Comparison of ENCODE assay signal across 15 mouse cellular contexts in the genomic region with DNA sequence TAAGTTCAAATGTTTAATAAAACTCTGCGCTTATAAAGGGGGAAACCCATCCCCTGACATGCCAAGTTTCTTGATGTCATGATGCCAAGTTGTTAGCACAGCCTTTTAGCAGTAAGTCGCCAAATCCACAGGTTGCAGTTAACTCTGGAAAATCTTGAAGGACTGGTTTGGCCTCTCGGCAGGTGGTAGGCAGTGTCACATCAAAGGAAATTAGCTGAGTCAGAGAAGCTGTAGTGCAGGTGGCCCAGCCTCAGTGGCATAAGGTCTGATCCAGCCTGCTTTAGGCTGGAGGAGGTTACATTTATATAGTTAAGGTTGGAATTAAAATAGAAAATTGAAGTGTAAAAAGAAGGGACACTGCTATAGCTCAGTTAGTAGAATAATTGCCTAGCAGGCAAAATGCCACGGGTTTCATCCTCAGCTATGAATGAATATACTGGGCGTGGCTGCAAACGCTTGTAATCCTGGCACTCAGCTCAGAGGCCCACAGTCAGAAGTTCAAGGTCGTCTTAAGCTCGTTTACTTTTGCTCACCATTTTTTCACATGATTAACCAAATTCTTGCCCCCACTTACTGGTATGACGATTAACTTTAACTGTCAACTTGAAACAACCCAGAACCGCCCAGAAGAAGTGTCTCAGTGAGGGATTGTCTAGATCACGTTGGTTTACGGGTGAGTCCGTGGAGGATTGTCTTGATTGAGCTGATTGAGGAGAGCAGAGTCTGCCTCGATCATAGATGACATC.
A peak's percentile ranks its signal among the peaks of the same experiment; 100 is the strongest.
DNase-seq lines count a peak whose midpoint lies in the region; ATAC-seq and TF ChIP-seq lines count a peak whose summit lies in the region.
"Had no signal": no experiment of that assay in that cellular context is flagged by ENCODE, and none has a peak within 500 bp of the region (broad histone marks: within the 10 kb centered on the region; RNA-seq: fewer than 3 reads in every experiment).

No protein-coding gene starts in this region.

- H3K9ac ChIP-seq in liver, adult 2 months (ENCODE audit: low read depth, low read length), result no peak overlapping the region
- H3K9ac ChIP-seq in liver, postnatal 0 days (replicated peaks), result no peak overlapping the region
- H3K9ac ChIP-seq in embryonic facial prominence, embryonic 11.5 days (replicated peaks; ENCODE audit: low read length), result no peak overlapping the region
- H3K9ac ChIP-seq in lung, postnatal 0 days (replicated peaks; ENCODE audit: low read depth), result no peak overlapping the region
- H3K9ac ChIP-seq in midbrain, embryonic 15.5 days, result no peak overlapping the region
- H3K9ac ChIP-seq: limb, embryonic 12.5 days; neural tube, embryonic 12.5 days had no signal

- no peak for TF ChIP-seq CTCF in liver, adult 2 months (IDR thresholded peaks at IDR 0.05; ENCODE audit: low read depth, low read length)
- no peak for TF ChIP-seq CTCF in liver, postnatal 0 days (IDR thresholded peaks at IDR 0.05; ENCODE audit: low read depth)
- TF ChIP-seq CTCF in lung, postnatal 0 days (IDR thresholded peaks at IDR 0.05), result no peak

- TF ChIP-seq POLR2A in liver, adult 2 months (IDR thresholded peaks at IDR 0.05; ENCODE audit: extremely low read depth, insufficient read depth, low read length), result no peak

- no peaks in the 10 kb centered on the region for H3K9me3 ChIP-seq in liver, postnatal 0 days (ENCODE audit: low read length)
- H3K9me3 ChIP-seq in embryonic facial prominence, embryonic 11.5 days (replicated peaks; ENCODE audit: control insufficient read depth, low read length), result no peaks in the 10 kb centered on the region
- H3K9me3 ChIP-seq in lung, postnatal 0 days (ENCODE audit: low read length), result no peaks in the 10 kb centered on the region
- H3K9me3 ChIP-seq in forebrain, embryonic 10.5 days, result no peaks in the 10 kb centered on the region
- no peaks in the 10 kb centered on the region for H3K9me3 ChIP-seq in midbrain, embryonic 15.5 days
- H3K9me3 ChIP-seq: limb, embryonic 12.5 days; neural tube, embryonic 12.5 days had no signal

- TF ChIP-seq EP300 in liver, postnatal 0 days (IDR thresholded peaks at IDR 0.05; ENCODE audit: low read depth), result no peak
- TF ChIP-seq EP300 in lung, postnatal 0 days (IDR thresholded peaks at IDR 0.05), result no peak

- H3K79me2 ChIP-seq in liver, adult 2 months (ENCODE audit: control insufficient read depth, insufficient read depth, low read length), result no peaks in the 10 kb centered on the region

- no peak overlapping the region for H3K4me3 ChIP-seq in liver, adult 2 months (ENCODE audit: insufficient read depth, low read depth, low read length)
- H3K4me3 ChIP-seq in liver, postnatal 0 days (ENCODE audit: low read depth, low read length), result no peak overlapping the region
- H3K4me3 ChIP-seq in embryonic facial prominence, embryonic 11.5 days (ENCODE audit: low read depth, low read length), result no peak overlapping the region
- no peak overlapping the region for H3K4me3 ChIP-seq in lung, postnatal 0 days (ENCODE audit: low read depth, low read length)
- H3K4me3 ChIP-seq in forebrain, embryonic 10.5 days, result no peak overlapping the region
- H3K4me3 ChIP-seq in midbrain, embryonic 15.5 days, result no peak overlapping the region
- H3K4me3 ChIP-seq: limb, embryonic 12.5 days; neural tube, embryonic 12.5 days had no signal

- no peaks in the 10 kb centered on the region for H3K27me3 ChIP-seq in liver, adult 2 months (ENCODE audit: control insufficient read depth, insufficient read depth, low read length)
- no peaks in the 10 kb centered on the region for H3K27me3 ChIP-seq in liver, postnatal 0 days (ENCODE audit: insufficient read depth, low read length)
- H3K27me3 ChIP-seq in embryonic facial prominence, embryonic 11.5 days (ENCODE audit: control insufficient read depth, insufficient read depth, low read length), result no peaks in the 10 kb centered on the region
- no peaks in the 10 kb centered on the region for H3K27me3 ChIP-seq in lung, postnatal 0 days (replicated peaks; ENCODE audit: insufficient read depth, low read length)
- no peaks in the 10 kb centered on the region for H3K27me3 ChIP-seq in forebrain, embryonic 10.5 days (ENCODE audit: poor library complexity, severe bottlenecking)
- no peaks in the 10 kb centered on the region for H3K27me3 ChIP-seq in midbrain, embryonic 15.5 days (replicated peaks)
- H3K27me3 ChIP-seq: limb, embryonic 12.5 days; neural tube, embryonic 12.5 days had no signal

- no peaks in the 10 kb centered on the region for H3K36me3 ChIP-seq in liver, adult 2 months (ENCODE audit: control insufficient read depth, insufficient read depth, low read length)
- H3K36me3 ChIP-seq in liver, postnatal 0 days (replicated peaks; ENCODE audit: insufficient read depth, low read length), result no peaks in the 10 kb centered on the region
- no peaks in the 10 kb centered on the region for H3K36me3 ChIP-seq in embryonic facial prominence, embryonic 11.5 days (replicated peaks; ENCODE audit: control insufficient read depth, insufficient read depth, low read depth, low read length)
- H3K36me3 ChIP-seq in lung, postnatal 0 days (ENCODE audit: insufficient read depth, low read length), result no peaks in the 10 kb centered on the region
- H3K36me3 ChIP-seq in forebrain, embryonic 10.5 days (replicated peaks), result no peaks in the 10 kb centered on the region
- H3K36me3 ChIP-seq in midbrain, embryonic 15.5 days (replicated peaks), result no peaks in the 10 kb centered on the region
- H3K36me3 ChIP-seq: limb, embryonic 12.5 days; neural tube, embryonic 12.5 days had no signal

- peak; percentile 1 for DNase-seq in adrenal gland, adult 2 months
- no peak for DNase-seq in adrenal gland, adult 8-10 months
- DNase-seq in liver, adult 2 months (ENCODE audit: extremely low read depth, low read depth, low spot score), result peak; percentile 3
- DNase-seq in liver, postnatal 0 days, result no peak
- peak; percentile 18 for DNase-seq in embryonic facial prominence, embryonic 11.5 days (ENCODE audit: low spot score)
- peak; percentile 51 for DNase-seq in lung, postnatal 0 days (ENCODE audit: low spot score)
- DNase-seq in forebrain, embryonic 10.5 days (ENCODE audit: extremely low spot score, low spot score), result no peak
- DNase-seq: adrenal gland, postnatal 25 days; cerebellum, adult 8-10 months; gastrocnemius, postnatal 25 days; heart, postnatal 10 days; right cerebral cortex, postnatal 14 days had no signal

- no peak overlapping the region for H3K27ac ChIP-seq in liver, adult 2 months (replicated peaks; ENCODE audit: insufficient read depth, low read depth, low read length)
- no peak overlapping the region for H3K27ac ChIP-seq in liver, postnatal 0 days (ENCODE audit: low read depth)
- H3K27ac ChIP-seq in embryonic facial prominence, embryonic 11.5 days (replicated peaks; ENCODE audit: low read depth, low read length), result no peak overlapping the region
- no peak overlapping the region for H3K27ac ChIP-seq in lung, postnatal 0 days (ENCODE audit: low read length)
- H3K27ac ChIP-seq in forebrain, embryonic 10.5 days, result no peak overlapping the region
- no peak overlapping the region for H3K27ac ChIP-seq in midbrain, embryonic 15.5 days
- H3K27ac ChIP-seq: limb, embryonic 12.5 days; neural tube, embryonic 12.5 days had no signal

- ATAC-seq in liver, postnatal 0 days, result no peak
- ATAC-seq in embryonic facial prominence, embryonic 11.5 days (replicated peaks; ENCODE audit: insufficient number of reproducible peaks, low FRiP score, low TSS enrichment, low read depth), result no peak
- peak; percentile 60 for ATAC-seq in lung, postnatal 0 days
- no peak for ATAC-seq in midbrain, embryonic 15.5 days (replicated peaks)

- no peak overlapping the region for H3K4me2 ChIP-seq in liver, postnatal 0 days (ENCODE audit: low read depth, low read length)
- no peak overlapping the region for H3K4me2 ChIP-seq in embryonic facial prominence, embryonic 11.5 days (ENCODE audit: low read depth, low read length)
- H3K4me2 ChIP-seq in lung, postnatal 0 days (replicated peaks; ENCODE audit: low read depth, low read length), result no peak overlapping the region
- H3K4me2 ChIP-seq in midbrain, embryonic 15.5 days, result no peak overlapping the region
- H3K4me2 ChIP-seq: limb, embryonic 12.5 days; neural tube, embryonic 12.5 days had no signal

- no peaks in the 10 kb centered on the region for H3K4me1 ChIP-seq in liver, adult 2 months (ENCODE audit: control insufficient read depth, insufficient read depth, low read length)
- H3K4me1 ChIP-seq in liver, postnatal 0 days (ENCODE audit: insufficient read depth), result no peaks in the 10 kb centered on the region
- H3K4me1 ChIP-seq in embryonic facial prominence, embryonic 11.5 days (ENCODE audit: control insufficient read depth, insufficient read depth, low read length), result no peaks in the 10 kb centered on the region
- no peaks in the 10 kb centered on the region for H3K4me1 ChIP-seq in lung, postnatal 0 days (ENCODE audit: insufficient read depth, low read depth, low read length)
- no peaks in the 10 kb centered on the region for H3K4me1 ChIP-seq in forebrain, embryonic 10.5 days
- H3K4me1 ChIP-seq in midbrain, embryonic 15.5 days, result no peaks in the 10 kb centered on the region
- H3K4me1 ChIP-seq: limb, embryonic 12.5 days; neural tube, embryonic 12.5 days had no signal

- 34% methylated on average over 14 of the region's 14 CpGs for WGBS in liver, adult 2 months
- 42% methylated on average over 14 of the region's 14 CpGs for WGBS in liver, postnatal 0 days (ENCODE audit: insufficient replicate concordance)
- WGBS in embryonic facial prominence, embryonic 11.5 days, result 48% methylated on average over 14 of the region's 14 CpGs
- 28% methylated on average over 14 of the region's 14 CpGs for WGBS in lung, postnatal 0 days
- 55% methylated on average over 14 of the region's 14 CpGs for WGBS in forebrain, embryonic 10.5 days
- 51% methylated on average over 14 of the region's 14 CpGs for WGBS in midbrain, embryonic 15.5 days

Comparison
In these comparisons a context has a peak if more than half of its experiments do, and no peak if none do; other contexts are left out.
1. DNase-seq: peak in adrenal gland, adult 2 months (single experiment), liver, adult 2 months (single experiment), embryonic facial prominence, embryonic 11.5 days (single experiment) and lung, postnatal 0 days (single experiment); none in adrenal gland, adult 8-10 months (single experiment), liver, postnatal 0 days (single experiment) and forebrain, embryonic 10.5 days (single experiment).